Mouse (Mus musculus) spleen, adult 2 months (tissue): Measurements from ENCODE around the gene Ntf5.

Experiments
- CTCF ChIP-seq: fragments of 200-500 bp; IDR thresholded peaks from 2 replicates; pipeline ENCODE4 v1.5.1; 2011; ENCODE audit warnings: mild to moderate bottlenecking, inconsistent platforms; ENCODE audit not compliant: insufficient read depth, insufficient read length, insufficient replicate concordance; ENCODE audit errors: extremely low read depth
- POLR2A ChIP-seq: fragments of 200-500 bp; IDR thresholded peaks from 2 replicates; pipeline ENCODE4 v1.6.1; 2011; ENCODE audit warnings: low read depth, low read length, inconsistent platforms

GRCm38 (mm10) chr7:45458748-45459563, 45.5 kb downstream of the Ntf5 start:
- TF ChIP-seq CTCF (no peak), POLR2A (peak; percentile 19; the same call in 1 of the 2 replicates)
